Mouse (Mus musculus) hindbrain, embryonic 13.5 days (tissue): ENCODE measurements around the gene Stam. TPM values are rescaled to one million over a fixed set of nuclear protein-coding genes. Genes with fewer than 3 reads are reported as not detected.
A peak's percentile ranks its signal among the peaks of the same experiment; 100 is the strongest.
"Not testable (repeated sequence)": the region's sequence is repeated elsewhere in the genome, so short reads cannot be mapped to it uniquely, and the experiment has no call there.

ENCODE experiments used
- ATAC-seq: fragments of 200-750 bp; cut with Nextera tagmentation; 2 replicates; pipeline ENCODE4 v1.8.0; 2017; ENCODE audit warnings: moderate TSS enrichment; ENCODE audit not compliant: low FRiP score
- H3K27ac ChIP-seq: fragments of 300-500 bp; sonication (generic); 2 replicates; pipeline ENCODE4 v1.5.1; 2015; ENCODE audit warnings: inconsistent platforms, mild to moderate bottlenecking, moderate library complexity
- H3K27me3 ChIP-seq: fragments of 300-500 bp; sonication (generic); 2 replicates; pipeline ENCODE4 v1.6.1; 2015; ENCODE audit warnings: mild to moderate bottlenecking, inconsistent platforms
- H3K36me3 ChIP-seq: fragments of 300-500 bp; sonication (generic); 2 replicates; pipeline ENCODE4 v1.6.1; 2015; ENCODE audit warnings: mild to moderate bottlenecking, inconsistent platforms
- H3K4me1 ChIP-seq: fragments of 300-500 bp; sonication (generic); replicated peaks from 2 replicates; pipeline ENCODE4 v1.6.1; 2015; ENCODE audit warnings: inconsistent platforms
- H3K4me2 ChIP-seq: fragments of 300-500 bp; sonication (generic); 2 replicates; pipeline ENCODE4 v1.6.1; 2015; ENCODE audit warnings: inconsistent platforms, mild to moderate bottlenecking, moderate library complexity
- H3K4me3 ChIP-seq: fragments of 300-500 bp; sonication (generic); 2 replicates; pipeline ENCODE4 v1.5.1; 2015; ENCODE audit warnings: mild to moderate bottlenecking, inconsistent platforms
- H3K9ac ChIP-seq: fragments of 300-500 bp; sonication (generic); 2 replicates; pipeline ENCODE4 v1.6.1; 2015; ENCODE audit warnings: mild to moderate bottlenecking, inconsistent platforms
- H3K9me3 ChIP-seq: fragments of 300-500 bp; sonication (generic); 2 replicates; pipeline ENCODE4 v1.6.1; 2016; ENCODE audit warnings: inconsistent platforms
- WGBS: fragments of 180-500 bp; shearing (Covaris S2); methylation state at CpG from one replicate; pipeline ENCODE4 v1.1.7; 2015; 5-methylcytosine and 5-hydroxymethylcytosine counted together
- polyA plus RNA-seq: library from polyadenylated mRNA; unstranded; fragments of >200 nt; fragmentation: Nextera tagmentation; extraction: Ambion mirVana; gene quantifications from 2 replicates; pipeline ENCODE4 v1.2.1, GENCODE M21; 2015

Stam gene
- polyA plus RNA-seq, 1 experiment from 2014 or later: 116 TPM

DNA sequence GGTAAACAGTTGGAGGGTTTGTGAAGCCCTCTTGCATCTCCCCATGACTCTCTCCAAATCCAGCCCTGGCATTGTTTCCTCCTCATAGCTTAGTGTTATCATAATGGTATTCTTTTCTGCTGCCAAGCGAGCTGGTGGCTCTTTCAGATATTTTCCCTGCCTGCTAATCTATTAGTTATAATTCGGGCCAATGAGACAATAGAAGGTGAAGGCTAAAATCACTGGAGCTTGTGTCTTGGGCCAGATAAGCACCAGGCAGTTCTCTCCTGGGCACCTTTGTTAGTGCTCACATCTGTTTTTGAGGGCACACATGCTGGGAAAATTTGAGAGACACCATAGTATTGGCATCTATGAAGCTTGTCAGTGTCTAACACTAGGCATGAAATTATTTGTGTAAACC lies 91.2 kb downstream of the Stam start:
- Histone ChIP-seq H3K4me1 (no peaks in the 10 kb centered on the region), H3K27ac (no peak overlapping the region), H3K4me2 (no peak overlapping the region), H3K9me3 (no peaks in the 10 kb centered on the region), H3K4me3 (no peak overlapping the region), H3K36me3 (no peaks in the 10 kb centered on the region), H3K27me3 (no peaks in the 10 kb centered on the region), H3K9ac (no peak overlapping the region)
- 74% methylated on average over 2 of the region's 2 CpGs for WGBS
- no peak for ATAC-seq

GRCm38 (mm10) chr2:14165618-14166344 lies 91.9 kb downstream of the Stam start:
- Histone ChIP-seq H3K27ac (no peak overlapping the region), H3K4me1 (no peaks in the 10 kb centered on the region), H3K9ac (no peak overlapping the region), H3K9me3 (no peaks in the 10 kb centered on the region), H3K4me3 (no peak overlapping the region), H3K27me3 (no peaks in the 10 kb centered on the region), H3K36me3 (no peaks in the 10 kb centered on the region), H3K4me2 (no peak overlapping the region)
- ATAC-seq: peak; percentile 13; the same call in 1 of the 2 replicates
- WGBS: 74% methylated on average over 3 of the region's 3 CpGs

DNA sequence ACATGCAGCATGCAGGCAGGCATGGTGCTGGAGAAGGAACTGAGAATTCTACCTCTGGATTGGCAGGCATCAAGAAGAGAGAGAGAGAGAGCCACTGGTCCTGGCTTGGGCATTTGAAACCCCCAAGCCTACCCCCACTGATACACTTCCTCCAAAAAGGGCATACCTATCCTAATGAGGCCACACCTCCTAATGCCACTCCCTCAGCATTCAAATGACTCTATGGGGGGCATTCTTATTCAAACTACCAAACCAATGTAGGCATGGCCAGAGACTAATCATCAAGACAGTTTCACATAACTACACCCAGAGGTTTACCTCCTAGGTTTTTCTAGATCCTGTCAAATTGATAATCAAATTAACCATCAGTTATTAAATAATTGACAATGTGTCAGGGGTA lies 93.8 kb downstream of the Stam start:
- H3K9ac ChIP-seq: no peak overlapping the region
- no peaks in the 10 kb centered on the region for H3K4me1 ChIP-seq
- ATAC-seq: no peak
- H3K9me3 ChIP-seq: no peaks in the 10 kb centered on the region
- H3K27me3 ChIP-seq: no peaks in the 10 kb centered on the region
- no peaks in the 10 kb centered on the region for H3K36me3 ChIP-seq
- no peak overlapping the region for H3K27ac ChIP-seq
- no peak overlapping the region for H3K4me3 ChIP-seq
- H3K4me2 ChIP-seq: no peak overlapping the region

DNA sequence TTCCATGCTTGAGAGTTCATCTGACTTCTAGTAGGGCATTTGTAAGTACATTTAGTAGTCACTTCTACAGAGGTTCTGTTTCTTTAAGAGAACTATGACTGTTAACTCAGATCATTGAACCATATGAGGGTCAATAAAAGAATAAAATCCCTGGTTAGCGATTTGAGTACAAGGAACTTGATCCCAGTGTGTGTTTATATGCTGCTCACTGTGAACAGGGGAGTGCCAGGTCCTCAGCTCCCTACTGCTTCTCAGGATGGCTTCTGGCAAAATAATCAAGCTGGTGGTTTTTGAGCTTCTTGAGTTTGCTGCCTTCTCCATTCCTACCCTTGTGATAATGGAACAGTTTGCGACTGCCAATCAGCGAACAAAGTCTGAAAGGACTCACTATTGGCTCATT lies 100.4 kb downstream of the Stam start, which contains the start of gene Tmem236:
Gene Tmem236, plus strand, starts transcription at position 190 of the 400 bp plus-strand sequence.
- Histone ChIP-seq H3K27me3 (no peaks in the 10 kb centered on the region), H3K9ac (no peak within 1 kb of the TSS), H3K4me2 (no peak within 1 kb of the TSS), H3K4me3 (no peak within 1 kb of the TSS), H3K9me3 (no peaks in the 10 kb centered on the region), H3K36me3 (no peaks in the 10 kb centered on the region), H3K4me1 (no peaks in the 10 kb centered on the region), H3K27ac (no peak within 1 kb of the TSS)
- no peak for ATAC-seq
- 78% methylated on average over 3 of the region's 3 CpGs for WGBS

- no peak for ATAC-seq
- Histone ChIP-seq H3K36me3 (no peaks in the 10 kb centered on the region), H3K4me2 (no peak overlapping the region), H3K9ac (no peak overlapping the region), H3K27ac (no peak overlapping the region), H3K27me3 (no peaks in the 10 kb centered on the region), H3K9me3 (no peaks in the 10 kb centered on the region), H3K4me3 (no peak overlapping the region), H3K4me1 (no peaks in the 10 kb centered on the region)
- 75% methylated on average over 2 of the region's 2 CpGs for WGBS
Observed at GRCm38 (mm10) chr2:14176460-14177193, 102.7 kb downstream of the Stam start.

- H3K4me3 ChIP-seq: no peak overlapping the region
- H3K4me2 ChIP-seq: no peak overlapping the region
- no peak overlapping the region for H3K9ac ChIP-seq
- H3K36me3 ChIP-seq: no peaks in the 10 kb centered on the region
- no peaks in the 10 kb centered on the region for H3K4me1 ChIP-seq
- no peak for ATAC-seq
- no peaks in the 10 kb centered on the region for H3K9me3 ChIP-seq
- H3K27ac ChIP-seq: no peak overlapping the region
- no peaks in the 10 kb centered on the region for H3K27me3 ChIP-seq
Observed at GRCm38 (mm10) chr2:14184375-14184774, 110.5 kb downstream of the Stam start.

DNA sequence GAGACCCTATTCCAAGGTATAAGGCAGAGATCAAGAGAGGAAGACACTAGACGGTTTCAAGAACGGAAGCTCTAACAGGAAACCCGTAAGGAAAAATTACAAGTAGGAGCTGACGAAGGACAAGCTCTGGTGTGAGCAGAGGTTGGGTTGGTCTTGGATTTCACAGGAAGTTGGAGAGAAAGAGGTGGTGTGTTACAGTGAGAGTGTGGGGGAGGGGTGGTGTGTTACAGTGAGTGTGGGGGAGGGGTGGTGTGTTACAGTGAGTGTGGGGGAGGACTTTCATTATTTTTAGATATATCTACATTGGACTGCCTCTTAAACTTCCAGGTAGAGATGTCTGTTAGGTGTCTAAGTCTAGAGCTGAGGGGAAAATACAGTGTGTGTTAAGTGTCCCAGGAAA lies 116.8 kb downstream of the Stam start:
- WGBS: 83% methylated on average over 4 of the region's 4 CpGs
- ATAC-seq: no peak
- H3K27me3 ChIP-seq: no peaks in the 10 kb centered on the region
- H3K9me3 ChIP-seq: no peaks in the 10 kb centered on the region
- no peak overlapping the region for H3K4me2 ChIP-seq
- no peak overlapping the region for H3K9ac ChIP-seq
- no peaks in the 10 kb centered on the region for H3K4me1 ChIP-seq
- no peak overlapping the region for H3K4me3 ChIP-seq
- H3K36me3 ChIP-seq: no peaks in the 10 kb centered on the region
- H3K27ac ChIP-seq: no peak overlapping the region

DNA sequence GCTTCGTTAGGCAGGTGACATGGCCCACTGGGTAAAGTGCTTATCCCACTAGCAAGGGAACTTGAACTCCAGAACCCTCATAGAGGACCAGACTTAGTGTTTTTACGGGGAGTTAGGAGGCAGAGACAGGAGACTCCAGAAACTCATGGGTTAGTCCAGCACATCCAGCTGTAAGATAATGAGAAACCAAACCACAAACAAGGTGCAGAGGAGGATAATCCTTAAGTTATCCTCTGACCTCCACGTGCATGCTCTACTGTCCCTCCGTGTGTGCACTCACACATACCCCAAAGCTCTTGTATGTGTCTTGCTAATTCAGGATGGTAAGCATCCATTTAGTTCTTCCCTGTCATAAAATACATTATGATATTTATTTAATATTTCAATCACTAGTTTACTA lies 117.7 kb downstream of the Stam start:
- H3K9me3 ChIP-seq: no peaks in the 10 kb centered on the region
- ATAC-seq: no peak
- WGBS: 91% methylated on average over 4 of the region's 4 CpGs
- no peak overlapping the region for H3K27ac ChIP-seq
- no peaks in the 10 kb centered on the region for H3K4me1 ChIP-seq
- H3K36me3 ChIP-seq: no peaks in the 10 kb centered on the region
- no peak overlapping the region for H3K4me2 ChIP-seq
- no peaks in the 10 kb centered on the region for H3K27me3 ChIP-seq
- H3K4me3 ChIP-seq: no peak overlapping the region
- no peak overlapping the region for H3K9ac ChIP-seq

DNA sequence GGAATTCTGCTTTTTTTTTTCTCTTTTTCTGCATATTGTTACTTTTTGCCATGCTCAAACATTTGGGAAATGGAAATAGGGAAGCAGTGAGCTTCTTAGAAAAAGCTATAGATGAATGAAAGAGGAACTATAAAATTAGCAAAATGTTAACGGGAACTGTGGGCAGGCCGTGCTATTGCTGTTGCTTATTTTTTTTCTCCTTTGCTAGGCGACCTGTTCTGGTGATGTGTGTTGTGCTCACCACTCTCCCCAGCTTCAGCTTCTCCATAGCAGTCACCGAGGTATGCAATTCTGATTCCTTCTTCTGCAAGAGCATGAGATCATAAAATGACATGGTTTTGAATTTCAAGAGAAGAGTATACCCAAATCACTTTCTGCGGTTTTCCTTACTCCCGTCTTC lies 118.1 kb downstream of the Stam start:
- Histone ChIP-seq H3K4me2 (no peak overlapping the region), H3K9me3 (no peaks in the 10 kb centered on the region), H3K4me3 (no peak overlapping the region), H3K27ac (no peak overlapping the region), H3K9ac (no peak overlapping the region), H3K4me1 (no peaks in the 10 kb centered on the region), H3K27me3 (no peaks in the 10 kb centered on the region), H3K36me3 (no peaks in the 10 kb centered on the region)
- no peak for ATAC-seq
- WGBS: 90% methylated on average over 6 of the region's 6 CpGs

DNA sequence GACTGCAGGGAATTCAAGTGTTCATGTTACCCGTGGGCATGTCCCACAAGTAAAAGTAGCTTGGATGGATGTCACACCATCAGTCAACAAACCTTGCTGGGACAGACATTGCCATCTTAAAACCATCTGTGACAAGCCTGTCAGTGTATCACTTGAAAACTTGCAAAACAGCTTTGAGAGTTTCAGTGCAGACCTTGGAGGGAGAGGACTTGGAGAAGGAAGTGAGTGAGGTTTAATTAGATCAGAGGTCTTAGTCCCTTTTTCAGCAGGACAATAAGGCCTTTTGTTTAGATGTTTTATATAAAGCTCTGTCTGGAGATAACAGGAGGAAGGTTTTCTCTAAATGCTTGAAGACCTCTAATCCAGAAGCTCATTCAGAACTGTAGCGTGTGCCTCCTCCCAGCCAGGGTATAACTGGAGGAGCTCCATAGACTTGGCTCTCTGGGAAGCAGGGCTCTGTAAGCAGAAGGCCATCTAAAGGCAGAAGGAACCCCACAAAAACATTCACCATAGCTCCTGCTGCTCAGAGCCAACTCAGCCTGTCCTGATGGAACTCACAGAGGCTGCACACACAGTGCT lies 124.5 kb downstream of the Stam start:
- not testable (repeated sequence) for H3K4me1 ChIP-seq, H3K9ac ChIP-seq, H3K9me3 ChIP-seq, H3K27ac ChIP-seq, H3K4me2 ChIP-seq, ATAC-seq, H3K36me3 ChIP-seq, H3K27me3 ChIP-seq, H3K4me3 ChIP-seq
- WGBS: 100% methylated on average over 1 of the region's 2 CpGs
